Mouse (Mus musculus) liver, postnatal 0 days (tissue): ENCODE data around the gene Agbl4. TPM values are rescaled to one million over a fixed set of nuclear protein-coding genes. Genes with fewer than 3 reads are reported as not detected.
A peak's percentile ranks its signal among the peaks of the same experiment; 100 is the strongest.

Experiments used
- ATAC-seq: fragments of 200-750 bp; cut with Nextera tagmentation; 2 replicates; pipeline ENCODE4 v1.8.0; 2017; ENCODE audit warnings: mild to moderate bottlenecking, moderate library complexity
- DNase-seq: peaks from one replicate; pipeline ENCODE4 v3.0.0-alpha.2; 2016
- H3K27ac ChIP-seq: fragments of 300-500 bp; sonication (generic); 2 replicates; pipeline ENCODE4 v1.5.1; 2014; ENCODE audit warnings: antibody characterized with exemption, moderate library complexity, mild to moderate bottlenecking, low read depth
- H3K27me3 ChIP-seq: fragments of 300-500 bp; sonication (generic); 2 replicates; pipeline ENCODE4 v1.6.1; 2014; ENCODE audit warnings: low read length, control low read depth, mixed read lengths; ENCODE audit not compliant: insufficient read depth
- H3K36me3 ChIP-seq: fragments of 300-500 bp; sonication (generic); replicated peaks from 2 replicates; pipeline ENCODE4 v1.6.1; 2014; ENCODE audit warnings: mild to moderate bottlenecking, control low read depth, low read length, moderate library complexity, mixed read lengths; ENCODE audit not compliant: insufficient read depth
- H3K4me1 ChIP-seq: fragments of 300-500 bp; sonication (generic); 2 replicates; pipeline ENCODE4 v1.6.1; 2014; ENCODE audit warnings: antibody characterized with exemption, mild to moderate bottlenecking, control low read depth; ENCODE audit not compliant: insufficient read depth
- H3K4me2 ChIP-seq: fragments of 300-500 bp; sonication (generic); 2 replicates; pipeline ENCODE4 v1.6.1; 2014; ENCODE audit warnings: low read depth, mild to moderate bottlenecking, low read length, moderate library complexity, mixed read lengths
- H3K4me3 ChIP-seq: fragments of 300-500 bp; sonication (generic); 2 replicates; pipeline ENCODE4 v1.5.1; 2014; ENCODE audit warnings: low read depth, low read length
- H3K9ac ChIP-seq: fragments of 300-500 bp; sonication (generic); replicated peaks from 2 replicates; pipeline ENCODE4 v1.6.1; 2014; ENCODE audit warnings: mild to moderate bottlenecking, moderate library complexity
- H3K9me3 ChIP-seq: fragments of 300-500 bp; sonication (generic); 2 replicates; pipeline ENCODE4 v1.6.1; 2016; ENCODE audit warnings: mild to moderate bottlenecking, control low read depth, low read length, mixed read lengths
- CTCF ChIP-seq: sonication (generic); IDR thresholded peaks from 2 replicates; pipeline ENCODE4 v1.5.1; 2016; ENCODE audit warnings: antibody characterized with exemption, low read depth
- EP300 ChIP-seq: IDR thresholded peaks from 2 replicates; pipeline ENCODE4 v1.6.1; 2016; ENCODE audit warnings: antibody characterized with exemption, low read depth, mild to moderate bottlenecking
- WGBS: fragments of 180-500 bp; shearing (Covaris S2); extraction: QIAGEN DNeasy Blood & Tissue Kit; methylation state at CpG from one replicate; pipeline ENCODE4 v1.1.7; 2014; ENCODE audit not compliant: insufficient replicate concordance; 5-methylcytosine and 5-hydroxymethylcytosine counted together
- polyA plus RNA-seq: library from polyadenylated mRNA; unstranded; fragments of >200 nt; fragmentation: Nextera tagmentation; extraction: Ambion mirVana; gene quantifications from 2 replicates; pipeline ENCODE4 v1.2.1, GENCODE M21; 2015

The Agbl4 gene
- polyA plus RNA-seq, 1 experiment from 2014 or later: not detected

DNA sequence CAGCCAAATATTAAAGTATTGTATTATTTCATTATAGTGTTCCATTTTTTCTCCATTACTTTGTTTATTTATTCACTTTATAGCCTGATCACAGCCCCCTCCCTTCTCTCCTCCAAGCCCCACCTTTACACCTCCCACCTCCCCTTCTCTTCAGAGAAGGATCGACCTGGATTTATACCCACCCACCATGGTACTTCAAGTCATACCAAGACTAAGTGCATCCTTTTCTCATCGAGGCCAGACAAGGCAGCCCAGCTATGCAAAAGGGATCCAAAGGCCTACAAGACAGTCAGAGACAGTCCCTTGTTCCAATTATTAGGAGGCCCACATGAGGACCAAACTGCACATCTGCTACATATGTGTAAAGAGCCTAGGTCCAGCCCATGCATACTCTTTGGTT is 1122.5 kb downstream of the Agbl4 start:
- Histone ChIP-seq H3K36me3 (no peaks in the 10 kb centered on the region), H3K9ac (no peak overlapping the region), H3K9me3 (no peaks in the 10 kb centered on the region), H3K27me3 (no peaks in the 10 kb centered on the region), H3K27ac (no peak overlapping the region), H3K4me2 (no peak overlapping the region), H3K4me1 (no peaks in the 10 kb centered on the region), H3K4me3 (no peak overlapping the region)
- no peak for TF ChIP-seq CTCF
- TF ChIP-seq EP300: no peak
- ATAC-seq (no peak), DNase-seq (no peak)
- WGBS: 76% methylated on average over 2 of the region's 2 CpGs

DNA sequence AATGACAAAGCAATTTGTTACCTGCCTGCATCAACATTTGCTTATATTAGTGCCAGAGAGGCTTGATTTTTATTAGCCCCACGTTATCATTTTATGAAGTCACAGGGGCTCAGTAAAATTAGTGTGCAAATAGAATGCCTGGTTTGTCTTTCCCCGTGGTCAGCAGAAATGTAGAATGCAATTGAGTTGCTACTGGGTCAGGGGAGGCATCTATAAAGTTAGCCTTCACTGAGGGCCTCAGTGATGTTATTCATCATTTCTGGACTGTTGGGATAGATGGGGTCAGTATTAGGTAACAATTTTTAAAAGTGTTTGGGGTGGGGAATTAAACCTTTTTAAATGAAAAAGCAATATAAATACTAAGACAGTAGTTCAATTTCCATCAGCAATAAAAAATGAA is 1125.5 kb downstream of the Agbl4 start:
- Histone ChIP-seq H3K9ac (no peak overlapping the region), H3K4me2 (no peak overlapping the region), H3K36me3 (no peaks in the 10 kb centered on the region), H3K27ac (no peak overlapping the region), H3K4me1 (no peaks in the 10 kb centered on the region), H3K27me3 (no peaks in the 10 kb centered on the region), H3K9me3 (no peaks in the 10 kb centered on the region), H3K4me3 (no peak overlapping the region)
- 44% methylated on average over 2 of the region's 2 CpGs for WGBS
- TF ChIP-seq EP300 (no peak), CTCF (no peak)
- DNase-seq (no peak), ATAC-seq (no peak)

- DNase-seq (no peak), ATAC-seq (no peak)
- Histone ChIP-seq H3K36me3 (no peaks in the 10 kb centered on the region), H3K4me1 (no peaks in the 10 kb centered on the region), H3K9me3 (no peaks in the 10 kb centered on the region), H3K9ac (no peak overlapping the region), H3K27me3 (no peaks in the 10 kb centered on the region), H3K27ac (no peak overlapping the region), H3K4me2 (no peak overlapping the region), H3K4me3 (no peak overlapping the region)
- WGBS: 81% methylated on average over 6 of the region's 6 CpGs
- TF ChIP-seq EP300 (no peak), CTCF (no peak)
Measured at GRCm38 (mm10) chr4:111528961-111529360, 1131.5 kb downstream of the Agbl4 start.

DNA sequence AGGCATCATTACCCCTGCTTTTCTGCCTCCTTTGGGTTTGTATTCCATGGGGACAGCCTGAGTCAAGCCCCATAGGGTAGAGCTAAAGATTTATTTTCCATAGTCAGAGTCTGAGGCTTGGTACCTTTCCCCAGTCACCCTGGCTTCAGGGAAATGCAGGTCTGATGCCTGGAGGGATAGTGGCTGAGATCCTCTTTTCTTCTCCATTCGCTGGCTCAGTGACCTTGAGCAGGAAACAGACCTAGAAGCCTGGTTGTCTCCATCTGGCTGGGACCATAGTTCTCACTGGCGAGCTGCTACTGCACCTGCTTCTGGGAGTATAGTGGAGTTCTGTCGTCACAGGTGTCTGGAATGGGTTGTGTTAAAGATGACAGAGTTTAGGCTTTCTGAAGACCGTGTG is 1132.5 kb downstream of the Agbl4 start:
- H3K27ac ChIP-seq: no peak overlapping the region
- no peak for DNase-seq
- H3K9ac ChIP-seq: no peak overlapping the region
- H3K36me3 ChIP-seq: no peaks in the 10 kb centered on the region
- H3K27me3 ChIP-seq: no peaks in the 10 kb centered on the region
- H3K9me3 ChIP-seq: no peaks in the 10 kb centered on the region
- no peaks in the 10 kb centered on the region for H3K4me1 ChIP-seq
- WGBS: 62% methylated on average over 4 of the region's 4 CpGs
- no peak overlapping the region for H3K4me2 ChIP-seq
- ATAC-seq: no peak
- no peak overlapping the region for H3K4me3 ChIP-seq
- TF ChIP-seq CTCF: no peak
- no peak for TF ChIP-seq EP300

DNA sequence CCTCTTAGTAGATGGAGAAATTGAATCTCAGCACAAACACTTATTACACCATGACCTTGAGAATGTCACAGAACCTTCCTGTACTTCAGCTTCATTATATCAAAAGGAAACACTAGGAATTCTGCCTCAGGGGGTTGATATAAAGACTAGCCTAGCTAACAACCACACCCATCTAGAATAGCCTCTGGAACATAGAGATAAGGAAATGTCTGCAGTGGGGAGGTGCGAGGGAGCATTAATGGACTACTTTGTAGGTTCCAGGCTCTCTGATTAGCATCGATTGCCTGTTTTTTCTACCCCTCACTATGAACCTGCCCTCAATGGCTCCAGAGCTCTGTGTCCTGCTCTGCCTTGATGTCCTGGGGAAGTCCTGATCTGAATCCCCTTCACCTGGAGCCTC is 1133.1 kb downstream of the Agbl4 start:
- DNase-seq: no peak
- H3K4me2 ChIP-seq: no peak overlapping the region
- no peak overlapping the region for H3K9ac ChIP-seq
- H3K4me1 ChIP-seq: no peaks in the 10 kb centered on the region
- peak; percentile 54 for ATAC-seq
- no peak for TF ChIP-seq EP300
- TF ChIP-seq CTCF: no peak
- no peaks in the 10 kb centered on the region for H3K9me3 ChIP-seq
- H3K36me3 ChIP-seq: no peaks in the 10 kb centered on the region
- H3K27ac ChIP-seq: no peak overlapping the region
- WGBS: 29% methylated on average over 2 of the region's 2 CpGs
- H3K27me3 ChIP-seq: no peaks in the 10 kb centered on the region
- no peak overlapping the region for H3K4me3 ChIP-seq

- H3K4me1 ChIP-seq: no peaks in the 10 kb centered on the region
- 59% methylated on average over 2 of the region's 2 CpGs for WGBS
Measured at GRCm38 (mm10) chr4:111544684-111545083, 1147.2 kb downstream of the Agbl4 start.

DNA sequence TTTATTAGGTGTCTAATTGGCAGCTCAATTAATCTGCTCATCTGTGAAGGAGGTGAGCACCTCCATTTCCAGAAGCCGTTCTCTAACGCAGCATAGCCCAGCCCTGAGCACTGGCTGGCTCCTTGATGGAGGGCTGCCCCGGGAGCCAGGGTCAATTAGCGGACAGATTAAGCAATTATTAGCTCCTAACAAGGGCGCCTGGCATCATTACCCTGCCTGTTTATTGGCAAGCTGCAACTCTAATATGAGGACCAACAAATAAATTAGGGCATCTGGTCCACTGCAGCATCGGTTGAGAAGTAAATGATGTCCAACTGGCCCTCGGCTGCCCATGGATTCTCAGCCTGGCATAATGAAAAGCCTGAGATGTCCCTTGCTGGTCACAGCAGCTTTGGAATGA is 1148.5 kb downstream of the Agbl4 start:
- Histone ChIP-seq H3K4me3 (no peak overlapping the region), H3K4me1 (no peaks in the 10 kb centered on the region), H3K36me3 (no peaks in the 10 kb centered on the region), H3K27me3 (no peaks in the 10 kb centered on the region), H3K27ac (no peak overlapping the region), H3K9ac (no peak overlapping the region), H3K4me2 (no peak overlapping the region), H3K9me3 (no peaks in the 10 kb centered on the region)
- TF ChIP-seq EP300 (no peak), CTCF (no peak)
- 72% methylated on average over 7 of the region's 7 CpGs for WGBS
- DNase-seq (no peak), ATAC-seq (no peak)

More at GRCm38 (mm10) chr4:111544684-111545083, 1147.2 kb downstream of the Agbl4 start:
- Histone ChIP-seq H3K36me3 (no peaks in the 10 kb centered on the region), H3K27me3 (no peaks in the 10 kb centered on the region), H3K27ac (no peak overlapping the region), H3K4me2 (no peak overlapping the region), H3K9ac (no peak overlapping the region), H3K9me3 (no peaks in the 10 kb centered on the region), H3K4me3 (no peak overlapping the region)
- no peak for ATAC-seq
- TF ChIP-seq EP300 (no peak), CTCF (no peak)
- DNase-seq: no peak
